Mouse (Mus musculus) olfactory bulb, adult 2 months (tissue): ENCODE data around the gene Dhrs4.

Experiments
- CTCF ChIP-seq: fragments of 200-500 bp; IDR thresholded peaks from 2 replicates; pipeline ENCODE4 v1.5.1; 2012; ENCODE audit warnings: low read depth, mild to moderate bottlenecking, low read length, moderate library complexity; ENCODE audit not compliant: insufficient read depth
- POLR2A ChIP-seq: fragments of 200-500 bp; IDR thresholded peaks from 2 replicates; pipeline ENCODE4 v1.6.1; 2012; ENCODE audit warnings: mild to moderate bottlenecking, low read depth, low read length, moderate library complexity; ENCODE audit not compliant: insufficient read depth

- TF ChIP-seq CTCF: no peak
- TF ChIP-seq POLR2A: no peak
Observed at GRCm38 (mm10) chr14:55518897-55519296, 40.3 kb downstream of the Dhrs4 start.
